Mouse (Mus musculus) heart, adult 18-20 months (tissue): ENCODE data around the gene Tmem37. TPM values are rescaled to one million over a fixed set of nuclear protein-coding genes. Genes with fewer than 3 reads are reported as not detected.

ENCODE experiments used
- DNase-seq, 2 experiments: peaks; one replicate each; pipeline ENCODE4 v3.0.0; 2021 to 2022; ENCODE audit warnings: mixed read lengths in 1 of 2
- long read RNA-seq, 2 experiments: library from polyadenylated mRNA; stranded (forward); transcript quantifications; one replicate each; pipeline ENCODE4 v2.0.0; 2021
- total RNA-seq, 2 experiments: library from RNA; stranded (reverse); gene quantifications; 2 replicates each; pipeline ENCODE4 v1.2.3; 2021

Gene Tmem37
- total RNA-seq, result 1 to 10 TPM; 7.0 to 8.0 TPM
- long read RNA-seq, experiment 1, transcript Tmem37-201 (2 exons, 1,311 nt), result major isoform, 7 of 7 reads
- long read RNA-seq, experiment 1, partial matches to known transcripts, result 0 of 7 reads
- long read RNA-seq, experiment 1, other reads (novel, unspliced or antisense), result 0 of 7 reads
- long read RNA-seq, experiment 2, transcript Tmem37-201 (2 exons, 1,311 nt), result major isoform, 6 of 7 reads
- long read RNA-seq, experiment 2, partial matches to known transcripts, result 0 of 7 reads
- long read RNA-seq, experiment 2, other reads (novel, unspliced or antisense), result 1 of 7 reads

- peak; percentile 77 to 85 for DNase-seq
Measured at GRCm38 (mm10) chr1:120073519-120074306, at the start of gene Tmem37. Tmem37 (minus strand) TSS chr1:120074074.

GRCm38 (mm10) chr1:120122634-120123383, 48.9 kb upstream of the Tmem37 start:
- DNase-seq, result no peak

- no peak for DNase-seq
Measured at GRCm38 (mm10) chr1:120121930-120122530, 48.2 kb upstream of the Tmem37 start.

DNA sequence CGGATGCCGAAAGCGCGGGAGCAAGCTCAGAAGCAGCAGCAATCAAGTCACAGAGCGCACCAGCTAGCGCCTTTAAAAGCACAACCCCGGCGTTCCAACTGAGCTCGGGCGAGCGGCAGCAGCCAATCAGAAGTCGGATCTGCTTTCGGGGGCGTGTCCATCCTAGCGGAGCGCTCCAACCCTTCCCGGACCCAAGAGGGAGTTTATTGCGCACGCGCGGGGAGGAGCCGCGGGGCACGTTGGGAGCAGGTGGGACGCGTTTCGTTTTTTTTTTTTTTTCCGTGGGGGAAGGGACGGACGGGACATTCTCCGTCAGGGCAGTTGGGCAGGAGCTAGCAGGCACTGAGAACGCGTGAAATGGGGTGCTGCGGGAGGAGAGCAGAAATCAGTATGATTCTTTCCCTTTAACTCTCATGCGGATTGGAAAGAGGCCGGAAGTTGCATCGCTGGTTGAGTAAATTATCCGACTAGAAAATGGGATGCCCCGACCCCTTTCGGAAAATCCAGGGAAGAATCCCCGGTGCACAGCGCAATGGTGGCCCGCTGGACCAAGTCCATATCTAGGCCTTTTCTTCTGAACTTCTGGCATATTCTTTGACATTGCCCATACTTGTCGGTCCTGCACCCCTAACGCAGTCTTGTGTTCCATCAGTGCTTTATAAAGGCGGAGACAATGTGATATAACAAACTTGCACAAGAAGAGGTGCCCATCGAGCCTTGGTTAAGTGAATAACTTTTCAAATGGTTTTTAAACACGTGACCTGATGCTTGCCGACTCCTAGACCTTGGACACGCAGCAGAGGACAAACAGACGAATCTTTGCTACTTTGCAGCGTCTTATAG, 47.3 kb upstream of the Tmem37 start, which contains the start of the genes Dbi and 3110009E18Rik:
Gene Dbi, minus strand, starts transcription at position 110 of the 843 bp plus-strand sequence.
Gene 3110009E18Rik, plus strand, starts transcription at position 219 of the 843 bp plus-strand sequence.
- DNase-seq, result peak; percentile 98 to 99

DNA sequence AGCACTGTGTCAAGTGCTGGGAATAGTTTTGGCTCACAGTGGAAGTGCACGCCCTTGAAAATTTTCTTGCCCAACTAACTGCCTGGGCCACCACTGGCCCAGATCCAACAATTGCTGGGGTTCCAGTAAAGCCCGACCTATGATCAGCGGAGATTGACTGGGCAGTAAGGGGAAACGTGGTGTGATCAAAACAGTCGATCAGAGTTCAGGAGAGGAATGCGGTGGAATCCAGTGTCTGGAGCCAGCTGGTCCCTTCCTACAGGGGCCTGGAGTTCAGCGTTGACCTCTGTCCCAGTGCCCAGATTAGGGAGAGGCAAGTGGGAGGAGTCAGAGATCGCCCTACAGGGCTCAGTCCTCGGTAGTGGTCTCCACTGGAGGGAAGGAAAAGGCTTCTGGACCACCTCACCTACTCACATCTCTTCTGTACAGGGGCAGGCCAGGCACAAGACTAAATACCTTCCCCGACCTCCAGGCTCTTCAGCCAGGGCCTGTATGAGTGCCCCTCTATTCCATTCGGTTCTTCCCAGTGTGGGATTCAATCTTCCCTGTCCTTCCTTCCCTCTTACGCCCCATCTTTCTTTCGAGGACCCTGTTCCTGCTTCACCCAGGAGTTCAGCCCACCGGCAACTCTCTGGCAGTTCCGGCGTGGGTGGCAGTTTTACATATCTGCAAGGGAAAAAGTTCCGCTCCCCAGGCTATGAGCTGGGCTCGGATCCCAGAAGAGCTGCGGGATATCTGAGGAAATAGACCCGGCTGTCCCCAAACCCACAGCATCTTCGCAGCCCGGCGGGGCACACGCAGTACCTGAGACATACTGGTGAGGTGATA, 46.5 kb upstream of the Tmem37 start:
- DNase-seq, result peak; percentile 76 to 83

- no peak for DNase-seq
Measured at GRCm38 (mm10) chr1:120119389-120119788, 45.5 kb upstream of the Tmem37 start.

- no peak for DNase-seq
Measured at GRCm38 (mm10) chr1:120118854-120119253, 45.0 kb upstream of the Tmem37 start.

DNA sequence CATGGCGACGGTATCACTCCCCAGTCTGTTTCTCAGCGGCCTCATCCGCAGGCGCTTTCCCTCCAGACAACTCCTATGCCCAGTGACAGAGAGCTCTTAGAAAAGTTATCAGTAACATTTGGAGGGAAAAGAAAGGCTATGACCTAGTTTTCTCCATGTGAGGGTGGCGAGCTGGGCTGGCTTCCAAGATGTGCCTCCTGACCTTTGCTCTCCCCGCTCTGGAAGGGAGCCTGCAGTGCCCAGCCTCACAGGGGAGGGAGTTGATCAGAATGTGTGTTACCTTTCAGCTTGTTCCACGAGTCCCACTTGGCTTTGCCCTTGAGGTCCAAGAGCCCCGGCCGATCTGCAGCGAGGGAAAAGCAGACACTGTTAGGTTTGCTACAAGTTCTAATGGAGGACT, 42.2 kb upstream of the Tmem37 start:
- peak; percentile 50 to 58 for DNase-seq

DNA sequence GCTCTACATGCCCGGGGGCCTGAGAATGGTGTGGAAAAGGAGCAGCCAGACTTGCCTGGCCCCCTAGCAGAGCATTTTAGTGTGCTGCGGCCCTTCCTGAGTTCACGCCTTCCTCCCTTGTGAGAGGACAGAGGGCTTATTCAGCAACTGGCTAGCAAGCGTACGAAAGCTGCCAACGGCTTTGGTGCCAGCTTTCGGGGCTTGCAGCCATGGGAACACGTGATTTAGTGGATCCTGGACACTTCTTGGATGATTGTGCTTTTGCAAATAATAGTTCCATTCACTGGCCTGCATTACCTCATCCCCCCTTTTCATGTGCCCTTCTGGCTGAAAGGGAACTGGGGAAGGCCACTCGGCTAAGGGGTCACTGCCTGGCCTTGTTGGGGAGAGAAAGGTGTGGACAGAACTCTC, 41.8 kb upstream of the Tmem37 start:
- peak; percentile 86 to 89 for DNase-seq

DNA sequence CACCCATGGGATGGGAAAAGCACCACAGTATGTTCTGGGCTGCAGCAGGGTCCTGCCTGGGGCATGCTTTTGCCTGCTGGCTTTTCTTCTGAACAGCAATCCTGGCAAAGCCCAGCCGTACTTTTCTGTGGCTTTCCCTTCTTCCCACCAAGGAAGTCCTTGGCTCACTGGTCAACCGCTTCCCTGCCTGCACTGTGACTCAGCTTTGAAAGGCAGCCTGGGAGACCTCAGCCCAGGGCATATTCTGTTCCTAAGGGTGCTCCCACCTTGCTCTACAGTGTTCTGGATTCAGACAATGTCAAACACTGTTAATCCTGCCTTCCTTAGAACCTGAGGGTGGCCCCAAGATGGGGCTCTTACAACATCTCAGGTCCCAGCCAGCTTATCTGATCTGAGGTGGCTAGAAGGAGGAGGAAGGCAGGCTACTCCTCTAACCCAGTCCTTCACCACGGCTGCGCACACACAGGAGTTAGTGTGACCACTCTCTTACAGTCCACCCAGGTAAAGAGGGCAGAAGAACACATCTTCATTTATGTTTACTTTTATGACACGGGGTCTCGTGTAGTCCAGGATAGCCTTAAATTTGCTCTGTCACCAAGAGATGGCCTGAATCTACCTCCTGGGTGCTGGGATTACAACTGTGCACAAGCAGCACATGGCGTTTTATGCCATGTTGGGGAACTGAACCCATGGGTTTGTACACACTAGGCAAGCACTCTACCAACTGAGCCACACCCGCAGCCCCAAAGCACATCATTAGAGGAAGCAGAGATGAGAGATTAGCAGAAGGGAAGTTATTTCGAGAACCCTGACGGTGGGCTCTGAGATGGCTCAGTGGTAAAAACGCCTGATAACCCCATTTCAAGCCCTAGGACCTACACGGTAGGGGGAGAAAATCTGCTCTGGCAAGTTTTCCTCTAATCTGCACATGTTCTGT, 38.6 kb upstream of the Tmem37 start:
- no peak for DNase-seq

GRCm38 (mm10) chr1:120111766-120112165, 37.9 kb upstream of the Tmem37 start:
- no peak for DNase-seq

- no peak for DNase-seq
Measured at GRCm38 (mm10) chr1:120109741-120110432, 36.0 kb upstream of the Tmem37 start.

DNA sequence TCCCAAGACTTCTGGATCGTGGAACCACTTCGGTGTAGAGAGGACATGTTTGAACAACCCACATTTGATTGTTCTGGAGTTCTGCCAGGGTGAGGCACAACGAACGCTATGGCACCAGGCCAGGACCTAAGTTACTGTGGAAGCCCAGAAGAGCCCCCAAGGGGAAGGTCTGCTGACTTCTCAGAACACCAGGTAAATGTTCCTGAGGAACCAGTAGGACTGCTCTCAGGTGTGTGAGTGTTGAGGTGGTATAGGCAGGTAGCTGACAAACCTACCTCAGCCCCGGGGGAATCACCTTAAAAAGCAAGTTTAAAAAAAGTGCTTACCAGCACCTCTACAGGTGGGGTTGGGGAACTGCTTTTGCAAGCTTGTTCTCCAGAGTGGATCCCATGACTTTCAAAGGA, 31.7 kb upstream of the Tmem37 start:
- no peak for DNase-seq

GRCm38 (mm10) chr1:120101227-120101609, 27.3 kb upstream of the Tmem37 start:
- DNase-seq, result no peak

GRCm38 (mm10) chr1:120100456-120101226, 26.8 kb upstream of the Tmem37 start:
- no peak for DNase-seq

- peak in 1 of 2 experiments; percentile 63 for DNase-seq
Measured at GRCm38 (mm10) chr1:120099483-120099882, 25.6 kb upstream of the Tmem37 start.

DNA sequence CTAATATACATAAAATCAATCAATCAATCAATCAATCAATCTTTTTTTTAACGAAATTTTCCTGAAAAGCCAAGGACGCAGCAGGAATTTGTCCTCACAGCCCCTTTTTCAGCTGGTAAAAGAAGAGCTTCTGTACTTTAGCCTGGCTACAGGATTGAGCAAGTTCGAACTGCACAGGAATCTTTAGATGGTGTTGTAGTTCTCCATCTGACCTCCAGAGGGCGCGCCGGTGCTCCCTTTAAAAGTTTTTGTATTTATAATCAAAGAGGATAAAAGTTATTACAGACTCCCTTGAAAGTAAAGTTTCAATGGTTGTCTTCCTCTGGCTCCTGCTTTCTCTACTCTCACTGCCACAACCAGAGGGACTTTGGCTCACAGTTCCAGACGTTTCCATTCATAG, 24.5 kb upstream of the Tmem37 start:
- DNase-seq, result peak; percentile 56 to 89

- DNase-seq, result no peak
Measured at GRCm38 (mm10) chr1:120094920-120095319, 21.0 kb upstream of the Tmem37 start.
